Mouse (Mus musculus): ENCODE data around the gene Ceacam16.

Ceacam16 gene

DNA sequence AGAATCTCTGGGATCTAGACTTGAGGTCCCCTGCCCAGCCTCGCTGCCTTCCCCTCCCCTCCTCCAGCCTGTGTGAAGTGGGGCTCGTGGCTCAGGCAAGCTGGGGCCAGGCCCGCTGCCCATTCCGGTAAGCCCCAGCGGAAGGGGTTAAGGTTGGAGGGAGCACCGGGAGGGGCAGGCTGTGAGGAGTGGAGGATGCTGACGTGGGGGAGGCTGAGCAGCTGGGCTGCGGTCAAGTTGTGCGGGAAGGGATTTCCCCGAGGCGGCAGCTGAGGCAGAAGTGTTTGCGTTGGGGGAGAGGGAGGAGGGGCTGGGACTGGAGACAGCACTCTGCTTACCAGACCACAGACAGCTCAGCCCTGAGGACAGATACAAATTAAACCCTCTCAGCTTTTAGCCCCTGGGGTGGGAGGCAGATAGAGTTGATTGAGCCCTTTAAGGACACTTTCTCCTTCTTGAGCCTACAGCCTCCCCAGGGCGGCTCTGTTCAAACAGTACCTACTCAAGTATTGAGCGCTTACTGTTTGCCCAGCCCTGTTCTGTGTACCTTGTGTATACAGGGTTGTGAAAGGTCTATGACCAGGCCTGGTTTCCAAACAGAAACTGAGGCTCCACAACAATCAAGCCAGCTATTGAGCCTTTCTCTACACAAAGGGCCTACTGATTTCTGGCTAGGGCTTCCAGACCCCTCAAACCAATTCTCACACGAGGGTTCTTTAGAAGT lies 43.6 kb downstream of the Ceacam16 start:
- DNase-seq (ENCODE audit: extremely low read depth, low read depth, low spot score): no peak

GRCm38 (mm10) chr7:19816224-19816771 lies 44.8 kb downstream of the Ceacam16 start:
- no peak for DNase-seq (ENCODE audit: extremely low read depth, low read depth, low spot score)

- no peak for DNase-seq (ENCODE audit: extremely low read depth, low read depth, low spot score)
Observed at GRCm38 (mm10) chr7:19815296-19816223, 45.5 kb downstream of the Ceacam16 start.

GRCm38 (mm10) chr7:19813579-19814122 lies 47.4 kb downstream of the Ceacam16 start:
- no peak for DNase-seq (ENCODE audit: extremely low read depth, low read depth, low spot score)

DNA sequence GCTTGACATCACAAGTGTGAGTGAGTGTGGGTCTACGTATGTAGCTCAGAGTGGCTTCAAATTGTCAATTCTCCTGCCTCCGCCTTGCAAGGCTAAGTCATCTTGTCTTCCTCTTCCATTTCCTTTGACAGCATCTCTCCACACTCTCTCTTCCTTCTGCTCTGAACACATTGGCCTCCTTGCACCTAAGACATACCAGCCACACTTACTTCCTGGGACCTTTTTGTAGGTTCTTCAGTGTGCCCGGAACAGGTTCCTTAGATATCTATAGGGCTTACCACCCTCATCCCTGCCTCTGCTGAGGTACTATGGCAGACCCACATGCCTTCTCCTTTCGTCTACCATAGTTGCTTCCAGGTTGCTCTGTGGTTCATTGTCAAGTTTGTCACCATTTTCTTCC lies 47.9 kb downstream of the Ceacam16 start:
- DNase-seq (ENCODE audit: extremely low read depth, low read depth, low spot score): no peak

GRCm38 (mm10) chr7:19811114-19811513 lies 50.0 kb downstream of the Ceacam16 start:
- no peak for DNase-seq (ENCODE audit: extremely low read depth, low read depth, low spot score)

DNA sequence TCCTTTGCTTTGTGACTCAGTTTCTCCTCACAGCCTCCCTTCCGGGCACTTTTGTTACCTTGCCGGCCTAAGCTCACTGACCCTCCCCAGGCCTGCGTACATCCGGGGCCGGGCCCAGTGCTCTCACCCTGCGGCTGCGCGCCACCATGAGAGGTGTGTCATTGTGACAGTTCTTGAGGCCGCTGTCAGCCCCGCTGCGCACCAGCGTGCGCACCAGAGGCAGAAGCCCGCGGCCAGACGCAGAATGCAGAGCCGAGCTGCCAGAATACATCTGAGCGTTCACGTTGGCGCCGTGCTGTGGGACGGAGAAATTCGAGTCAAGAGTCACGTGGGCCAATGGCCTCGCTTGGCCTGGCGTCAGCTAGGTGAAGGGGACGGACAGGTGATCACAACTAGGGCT lies 51.7 kb downstream of the Ceacam16 start:
- DNase-seq (ENCODE audit: extremely low read depth, low read depth, low spot score): no peak

- DNase-seq (ENCODE audit: extremely low read depth, low read depth, low spot score): no peak
Observed at GRCm38 (mm10) chr7:19806356-19806969, 54.6 kb downstream of the Ceacam16 start.

- no peak for DNase-seq (ENCODE audit: extremely low read depth, low read depth, low spot score)
Observed at GRCm38 (mm10) chr7:19802995-19803394, 58.1 kb downstream of the Ceacam16 start.
